Mouse (Mus musculus): ENCODE data around the gene Plbd2.

DNA sequence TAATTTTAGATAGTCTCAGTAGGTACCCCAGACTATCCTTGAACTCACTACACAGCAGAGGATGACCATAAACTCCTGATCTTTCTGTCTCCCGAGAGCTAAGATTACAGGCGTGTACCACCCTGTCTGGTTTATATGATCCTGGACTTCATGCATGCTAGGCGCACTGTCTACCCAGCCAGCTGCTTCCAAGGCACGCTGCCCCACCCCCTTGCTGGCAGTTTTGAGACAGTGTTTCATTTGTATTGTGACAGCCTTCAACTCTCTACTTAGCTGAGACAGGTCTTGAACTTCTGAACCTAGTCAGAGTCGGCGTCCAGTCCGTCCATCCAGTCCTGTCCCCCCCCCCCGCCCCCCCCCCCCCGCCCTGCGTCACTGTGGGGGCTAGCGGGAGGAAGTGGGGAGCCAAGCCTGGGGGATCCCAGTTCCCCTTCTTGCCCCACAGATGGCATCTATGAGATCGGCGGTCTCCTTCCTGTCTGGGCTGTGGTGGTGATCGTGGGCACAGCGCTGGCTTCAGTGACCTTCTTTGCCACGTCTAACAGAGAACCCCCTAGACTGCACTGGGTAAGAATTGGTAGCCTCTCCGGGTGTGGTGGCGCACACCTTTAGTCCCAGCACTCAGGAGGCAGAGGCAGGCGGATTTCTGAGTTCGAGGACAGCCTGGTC, 24.0 kb upstream of the Plbd2 start:
- TF ChIP-seq POLR2A (IDR thresholded peaks at IDR 0.05; ENCODE audit: borderline replicate concordance, insufficient read depth, low read length) (no peak), CTCF (IDR thresholded peaks at IDR 0.05; ENCODE audit: borderline replicate concordance, insufficient read depth, low read depth, low read length) (no peak)
